Mouse (Mus musculus): ENCODE data around the gene Tlr9. TPM values are rescaled to one million over a fixed set of nuclear protein-coding genes. Genes with fewer than 3 reads are reported as not detected.

Gene Tlr9
- polyA plus RNA-seq, 1 experiment: 0.48 TPM

DNA sequence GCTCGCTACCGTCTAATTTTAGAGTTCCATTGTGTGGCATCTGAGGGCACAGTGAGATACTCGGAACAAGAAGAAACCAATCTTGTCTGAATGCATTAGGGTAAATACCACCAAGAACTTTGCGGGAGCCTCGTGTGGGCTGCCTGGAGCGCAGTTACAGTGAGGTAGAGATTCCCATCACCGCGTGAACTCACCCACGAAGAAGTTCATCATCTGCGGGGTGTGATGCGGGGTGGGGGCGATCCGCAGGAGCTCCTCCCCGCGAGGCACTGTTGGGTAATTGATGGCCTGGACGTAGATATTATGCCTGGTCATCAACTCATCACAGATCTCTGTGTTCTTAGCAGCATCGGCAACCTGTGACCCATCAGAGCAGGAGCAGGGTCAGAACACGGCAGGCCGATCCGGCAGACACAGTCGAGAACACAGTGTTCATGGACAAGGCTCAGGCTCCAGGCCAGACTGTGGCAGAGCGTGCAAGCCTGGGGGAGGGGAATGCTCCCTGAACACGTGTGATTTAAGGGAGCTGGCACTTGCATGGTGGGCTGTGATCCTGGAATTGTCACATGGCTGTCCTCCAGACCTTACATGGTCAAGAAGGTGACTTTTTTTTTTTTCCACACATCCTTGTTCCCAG is 12.9 kb downstream of the Tlr9 start:
- no peak overlapping the region for H3K4me3 ChIP-seq (ENCODE audit: insufficient read depth, low read depth, low read length)
- peak overlapping the region; percentile 35; the same call in 1 of the 2 replicates for H3K27ac ChIP-seq (replicated peaks; ENCODE audit: low read depth, low read length)
- peaks cover 9% of the 10 kb centered on the region; the same call in 1 of the 2 replicates for H3K4me1 ChIP-seq (ENCODE audit: control insufficient read depth, insufficient read depth, insufficient read length, low read length)

DNA sequence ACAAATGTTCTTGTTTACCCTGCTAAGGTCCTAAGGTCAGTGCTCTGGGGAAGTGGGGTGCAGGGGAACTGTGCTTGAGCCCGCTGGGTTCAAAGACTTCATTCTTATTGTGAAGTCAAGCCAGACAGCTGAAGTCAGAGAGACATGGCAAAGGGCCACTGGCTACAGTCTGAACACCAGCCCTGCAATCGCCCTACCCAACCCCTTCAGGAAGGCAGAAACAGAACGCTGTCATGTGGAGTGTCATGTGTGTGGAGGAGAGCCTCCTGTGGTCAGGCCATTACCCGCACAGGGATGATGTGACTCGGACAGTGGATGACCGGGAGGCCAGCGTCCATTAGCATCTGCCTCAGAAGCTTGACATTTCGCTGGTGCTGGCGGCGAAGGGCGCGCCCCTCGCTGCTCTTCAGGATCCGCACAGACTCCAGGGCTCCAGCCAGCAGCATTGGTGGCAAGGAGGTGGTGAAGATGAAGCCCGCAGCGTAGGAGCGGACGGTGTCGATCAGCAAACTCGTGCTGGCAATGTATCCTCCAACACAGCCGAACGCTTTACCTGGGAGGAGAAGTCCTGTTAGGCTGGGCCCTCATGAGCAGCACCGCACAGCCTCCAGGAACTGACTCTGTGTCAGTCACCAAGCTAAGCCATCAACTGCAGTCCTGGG is 13.9 kb downstream of the Tlr9 start:
- Histone ChIP-seq H3K4me1 (ENCODE audit: control insufficient read depth, insufficient read depth, insufficient read length, low read length) (peaks cover 9% of the 10 kb centered on the region; the same call in 1 of the 2 replicates), H3K4me3 (ENCODE audit: insufficient read depth, low read depth, low read length) (no peak overlapping the region), H3K27ac (replicated peaks; ENCODE audit: low read depth, low read length) (peak overlapping the region; percentile 35)

DNA sequence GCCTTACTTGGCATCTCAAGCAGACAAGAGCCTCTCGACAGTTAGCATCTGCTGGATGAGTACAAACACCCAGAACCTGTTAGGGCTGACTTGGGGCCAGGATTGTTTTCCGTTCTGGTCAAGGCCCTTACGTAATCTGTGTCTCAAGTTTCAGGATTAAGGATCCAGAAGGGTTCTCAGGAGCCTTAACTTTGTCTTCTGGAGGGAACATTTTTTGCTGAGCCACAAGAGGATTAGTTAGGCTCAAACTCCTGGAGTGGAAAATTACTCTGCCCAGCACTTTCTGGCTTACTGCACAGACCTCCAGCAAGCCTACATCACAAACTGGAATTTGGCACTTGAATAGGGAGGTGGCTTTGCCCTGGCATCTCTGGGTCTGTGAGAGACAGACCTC is 14.4 kb downstream of the Tlr9 start:
- H3K4me3 ChIP-seq (ENCODE audit: insufficient read depth, low read depth, low read length): no peak overlapping the region
- peaks cover 12% of the 10 kb centered on the region; the same call in 1 of the 2 replicates for H3K4me1 ChIP-seq (ENCODE audit: control insufficient read depth, insufficient read depth, insufficient read length, low read length)
- peak overlapping the region; percentile 65 for H3K27ac ChIP-seq (replicated peaks; ENCODE audit: low read depth, low read length)

DNA sequence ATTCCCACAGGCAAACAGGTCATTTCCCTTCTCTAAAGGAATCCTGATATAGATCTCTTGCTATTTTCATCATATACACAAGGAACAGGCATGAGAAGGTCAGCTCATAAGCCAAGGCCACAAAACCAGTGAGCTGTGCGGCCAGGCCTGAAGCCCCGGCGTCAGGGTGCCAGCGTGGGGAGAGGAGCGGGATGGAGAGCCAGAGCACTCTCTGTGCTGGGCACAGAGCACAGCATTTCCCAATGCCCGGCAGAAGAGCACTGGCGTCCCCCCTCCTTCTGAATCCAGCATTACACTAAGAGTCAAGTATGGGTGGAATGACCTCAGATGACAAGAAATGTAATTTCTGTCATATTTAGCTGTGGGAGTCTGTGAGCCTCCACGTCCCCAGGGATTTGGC is 15.0 kb downstream of the Tlr9 start:
- H3K27ac ChIP-seq (replicated peaks; ENCODE audit: low read depth, low read length): peak overlapping the region; percentile 65
- no peak overlapping the region for H3K4me3 ChIP-seq (ENCODE audit: insufficient read depth, low read depth, low read length)
- H3K4me1 ChIP-seq (ENCODE audit: control insufficient read depth, insufficient read depth, insufficient read length, low read length): peaks cover 12% of the 10 kb centered on the region; the same call in 1 of the 2 replicates

DNA sequence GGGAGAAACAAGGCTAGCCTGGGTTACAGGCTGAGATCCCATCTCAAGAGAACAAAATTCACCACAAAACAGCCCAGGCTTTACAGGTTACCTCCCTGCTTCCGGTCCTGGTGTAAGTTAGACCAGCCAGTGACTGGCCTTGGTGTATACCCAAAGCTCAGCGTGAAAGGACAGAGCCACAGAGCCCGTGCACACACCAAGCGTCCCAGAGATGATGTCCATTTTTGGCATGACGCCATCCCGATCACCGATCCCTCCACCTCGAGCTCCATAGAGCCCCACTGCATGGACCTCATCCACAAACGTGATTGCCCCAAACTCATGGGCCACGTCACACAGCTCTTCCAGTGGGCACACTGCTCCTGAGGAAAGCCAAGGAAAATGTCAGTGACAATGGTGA is 15.5 kb downstream of the Tlr9 start:
- H3K4me3 ChIP-seq (ENCODE audit: insufficient read depth, low read depth, low read length): no peak overlapping the region
- H3K27ac ChIP-seq (replicated peaks; ENCODE audit: low read depth, low read length): peak overlapping the region; percentile 9; the same call in 1 of the 2 replicates
- H3K4me1 ChIP-seq (ENCODE audit: control insufficient read depth, insufficient read depth, insufficient read length, low read length): peaks cover 12% of the 10 kb centered on the region; the same call in 1 of the 2 replicates

DNA sequence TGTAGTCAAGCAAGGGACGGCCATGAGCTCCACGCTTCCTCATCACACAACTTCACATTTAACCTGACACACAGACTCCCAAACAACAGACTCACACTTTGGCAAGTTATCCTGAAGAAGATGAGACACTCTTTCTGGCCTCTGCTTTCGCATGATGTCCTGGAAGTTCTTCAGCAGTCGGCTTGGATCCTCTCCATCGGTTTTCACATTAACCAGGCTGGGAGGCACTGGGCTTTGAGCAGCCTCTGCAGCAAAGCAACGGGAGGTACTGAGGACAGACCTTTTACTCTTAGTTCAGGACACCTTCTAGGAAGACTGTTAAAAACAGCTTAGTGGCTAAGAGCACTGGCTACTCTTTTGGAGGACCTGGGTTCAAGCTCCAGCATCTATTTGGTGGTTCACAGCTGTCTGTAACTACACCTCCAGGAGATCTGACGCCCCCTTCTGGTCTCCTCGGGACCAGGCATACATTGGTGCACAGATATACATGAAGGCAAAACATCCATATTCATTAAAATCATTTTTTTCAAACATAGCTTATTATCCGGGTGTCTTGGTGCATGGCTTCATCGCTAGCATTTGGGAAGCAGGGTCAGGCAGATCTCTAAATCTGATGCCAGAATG is 19.3 kb downstream of the Tlr9 start:
- H3K27ac ChIP-seq (replicated peaks; ENCODE audit: low read depth, low read length): 0 out of 2 replicates have a peak overlapping the region, but pooled peaks have one; percentile 2
- H3K4me1 ChIP-seq (ENCODE audit: control insufficient read depth, insufficient read depth, insufficient read length, low read length): peaks cover 9% of the 10 kb centered on the region; the same call in 1 of the 2 replicates
- H3K4me3 ChIP-seq (ENCODE audit: insufficient read depth, low read depth, low read length): no peak overlapping the region

DNA sequence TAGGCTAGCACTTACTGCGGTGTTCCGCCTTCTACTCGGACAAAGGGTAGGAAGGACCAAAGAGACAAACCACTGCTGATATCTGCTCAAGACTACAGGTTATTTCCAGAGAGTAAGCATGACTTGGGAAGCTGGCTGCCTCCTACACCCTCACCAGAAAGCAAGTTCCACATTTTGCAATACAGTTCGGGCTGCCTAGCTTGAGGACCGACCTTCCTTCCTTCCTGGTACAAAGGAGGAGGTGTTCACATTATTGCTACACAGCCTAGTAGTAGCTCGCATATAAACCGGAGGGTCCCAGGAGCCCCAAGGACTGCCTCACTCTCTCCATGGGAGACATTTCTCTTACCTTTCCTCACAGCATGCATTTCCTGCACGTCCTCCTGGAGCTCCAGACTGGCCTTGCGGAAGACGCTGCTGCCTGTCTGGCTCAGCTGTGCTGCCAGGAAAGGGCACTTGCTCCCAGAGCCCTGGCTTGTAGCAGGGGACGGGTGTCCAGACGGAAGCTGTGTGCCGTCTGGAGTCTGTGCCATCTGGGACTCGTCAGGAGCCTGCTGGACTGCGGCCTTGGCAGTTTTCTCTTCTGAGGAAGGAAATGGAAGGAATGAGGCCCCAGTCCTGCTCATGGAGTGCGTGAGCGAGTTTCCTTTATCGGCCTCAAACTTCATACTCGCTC is 20.6 kb downstream of the Tlr9 start:
- H3K4me1 ChIP-seq (ENCODE audit: control insufficient read depth, insufficient read depth, insufficient read length, low read length): peaks cover 8% of the 10 kb centered on the region; the same call in 1 of the 2 replicates
- H3K27ac ChIP-seq (replicated peaks; ENCODE audit: low read depth, low read length): peak overlapping the region; percentile 81
- H3K4me3 ChIP-seq (ENCODE audit: insufficient read depth, low read depth, low read length): no peak overlapping the region; the same call in 1 of the 2 replicates

DNA sequence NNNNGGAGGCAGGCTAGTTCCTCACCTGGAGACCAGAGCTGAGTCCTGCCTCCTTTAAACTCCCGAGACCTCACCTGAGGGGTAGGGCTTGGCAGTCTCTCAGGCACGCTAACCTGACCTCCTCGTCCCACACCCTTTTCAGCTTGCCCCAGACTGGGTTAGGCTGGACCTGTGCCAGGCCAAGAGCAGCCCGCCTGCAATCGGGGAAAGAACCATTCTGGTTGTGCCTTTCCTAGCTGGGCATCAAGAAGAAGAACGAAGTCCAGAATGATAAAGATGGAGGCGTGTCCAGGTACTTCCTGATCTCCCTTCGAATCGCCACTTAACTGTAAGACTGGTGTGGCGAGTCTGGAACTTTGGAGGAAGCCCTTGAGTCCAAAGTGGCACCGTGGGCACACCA is 27.2 kb downstream of the Tlr9 start:
- Histone ChIP-seq H3K4me3 (ENCODE audit: insufficient read depth, low read depth, low read length) (no peak overlapping the region), H3K27ac (replicated peaks; ENCODE audit: low read depth, low read length) (no peak overlapping the region), H3K4me1 (ENCODE audit: control insufficient read depth, insufficient read depth, insufficient read length, low read length) (peaks cover 6% of the 10 kb centered on the region; the same call in 1 of the 2 replicates)

DNA sequence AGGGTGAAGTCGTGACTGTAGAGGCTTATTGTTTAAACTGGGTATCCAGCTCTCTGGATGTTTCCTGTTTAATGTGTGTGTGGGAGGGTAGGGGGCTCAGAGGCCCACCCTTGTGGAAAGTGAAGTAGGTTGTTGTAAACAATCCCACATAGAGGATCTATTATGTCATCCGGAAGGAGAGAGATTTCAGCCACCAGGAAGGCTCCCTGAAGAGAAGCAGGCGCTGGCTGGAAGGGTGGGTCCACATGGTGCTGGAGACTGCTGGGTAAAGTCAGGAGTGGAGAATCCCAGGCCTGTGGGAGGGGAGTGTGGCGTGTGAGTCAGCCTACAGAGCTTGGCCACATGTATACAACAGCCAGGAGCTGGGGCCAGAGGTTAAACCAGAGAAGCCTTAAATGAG is 27.8 kb downstream of the Tlr9 start:
- no peak overlapping the region for H3K27ac ChIP-seq (replicated peaks; ENCODE audit: low read depth, low read length)
- H3K4me1 ChIP-seq (ENCODE audit: control insufficient read depth, insufficient read depth, insufficient read length, low read length): 0 out of 2 replicates have a peak, but pooled peaks cover 3% of the 10 kb centered on the region
- H3K4me3 ChIP-seq (ENCODE audit: insufficient read depth, low read depth, low read length): no peak overlapping the region

DNA sequence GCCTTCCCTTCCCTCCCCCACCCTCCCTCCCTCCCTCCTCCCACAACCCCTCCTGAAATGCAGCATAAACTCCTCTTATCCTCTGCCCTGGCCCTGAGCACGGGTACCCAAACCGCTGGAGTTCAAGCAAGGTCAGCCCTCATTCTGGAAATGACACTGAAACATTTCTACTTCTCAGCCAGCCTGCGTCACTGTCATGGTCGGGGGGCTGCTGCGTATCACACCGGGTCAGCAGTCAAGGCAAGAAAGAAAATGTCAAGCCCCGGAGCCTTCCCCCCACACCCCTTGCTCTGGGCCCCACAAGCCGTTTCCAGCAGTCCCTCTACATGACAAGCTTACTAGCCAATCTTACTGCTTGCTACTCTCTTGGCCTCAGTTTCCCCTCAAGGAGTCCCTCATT is 28.7 kb downstream of the Tlr9 start:
- Histone ChIP-seq H3K4me3 (ENCODE audit: insufficient read depth, low read depth, low read length) (no peak overlapping the region), H3K27ac (replicated peaks; ENCODE audit: low read depth, low read length) (no peak overlapping the region), H3K4me1 (ENCODE audit: control insufficient read depth, insufficient read depth, insufficient read length, low read length) (0 out of 2 replicates have a peak, but pooled peaks cover 3% of the 10 kb centered on the region)

DNA sequence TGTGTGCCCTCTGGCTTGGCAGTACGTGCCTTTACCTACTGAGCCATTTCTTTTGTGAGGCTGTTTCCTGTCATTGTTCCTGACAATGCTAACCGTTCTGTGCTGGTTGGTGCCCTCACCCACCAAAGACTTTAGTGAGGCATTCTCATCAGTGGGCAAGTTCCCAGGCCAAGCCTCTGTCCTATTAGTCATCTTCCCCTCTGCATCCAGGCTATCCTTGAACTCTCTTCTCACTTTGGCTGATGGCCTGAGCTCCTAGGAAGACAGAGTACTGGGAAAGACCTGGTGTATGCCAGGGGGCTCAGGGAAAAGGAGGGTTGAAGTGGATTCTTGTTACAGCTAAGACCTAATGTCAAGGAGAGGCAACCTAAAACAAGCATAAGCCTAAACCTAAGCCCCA is 31.6 kb downstream of the Tlr9 start:
- no peak overlapping the region for H3K27ac ChIP-seq (replicated peaks; ENCODE audit: low read depth, low read length)
- H3K4me1 ChIP-seq (ENCODE audit: control insufficient read depth, insufficient read depth, insufficient read length, low read length): no peaks in the 10 kb centered on the region
- H3K4me3 ChIP-seq (ENCODE audit: insufficient read depth, low read depth, low read length): no peak overlapping the region

DNA sequence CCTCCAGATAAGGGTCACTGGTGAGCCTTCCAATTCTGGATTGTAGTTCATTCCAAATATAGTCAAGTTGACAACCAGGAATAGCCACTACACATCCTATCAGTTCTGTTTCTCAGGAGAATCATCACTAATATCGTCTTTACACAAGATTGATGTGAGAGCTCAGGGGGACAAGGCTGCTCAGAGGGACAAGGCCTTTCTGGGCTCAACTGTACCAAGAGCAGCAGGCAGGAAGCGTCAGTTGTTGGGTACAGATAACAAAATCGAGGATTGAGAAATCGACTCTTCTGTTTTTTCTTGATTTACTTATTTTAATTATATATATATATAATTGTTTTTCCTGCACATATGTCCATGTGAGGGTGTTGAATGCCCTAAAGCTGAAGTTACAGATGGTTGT is 36.0 kb downstream of the Tlr9 start:
- Histone ChIP-seq H3K4me1 (ENCODE audit: control insufficient read depth, insufficient read depth, insufficient read length, low read length) (no peaks in the 10 kb centered on the region), H3K4me3 (ENCODE audit: insufficient read depth, low read depth, low read length) (no peak overlapping the region), H3K27ac (replicated peaks; ENCODE audit: low read depth, low read length) (no peak overlapping the region)

DNA sequence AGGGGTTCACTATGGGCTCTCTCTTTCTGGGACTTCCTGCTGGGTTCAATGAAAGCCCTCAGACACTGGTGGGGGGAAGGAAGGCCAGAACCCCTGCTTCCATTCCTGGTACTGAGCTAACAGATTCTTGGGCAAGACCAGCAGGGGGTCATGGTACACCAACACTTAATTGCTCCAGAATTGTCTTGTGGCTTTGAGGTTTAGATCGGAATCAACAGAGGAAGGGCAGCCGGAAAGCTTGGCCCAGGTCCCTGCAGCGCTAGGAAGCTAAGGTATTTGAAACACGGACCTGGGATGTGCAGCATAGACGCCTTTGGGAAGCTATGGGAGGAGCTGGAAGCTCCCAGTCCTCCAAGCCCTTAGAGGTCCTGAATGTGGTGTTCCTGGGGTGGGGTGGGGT is 36.6 kb downstream of the Tlr9 start:
- Histone ChIP-seq H3K4me1 (ENCODE audit: control insufficient read depth, insufficient read depth, insufficient read length, low read length) (no peaks in the 10 kb centered on the region), H3K27ac (replicated peaks; ENCODE audit: low read depth, low read length) (no peak overlapping the region)

DNA sequence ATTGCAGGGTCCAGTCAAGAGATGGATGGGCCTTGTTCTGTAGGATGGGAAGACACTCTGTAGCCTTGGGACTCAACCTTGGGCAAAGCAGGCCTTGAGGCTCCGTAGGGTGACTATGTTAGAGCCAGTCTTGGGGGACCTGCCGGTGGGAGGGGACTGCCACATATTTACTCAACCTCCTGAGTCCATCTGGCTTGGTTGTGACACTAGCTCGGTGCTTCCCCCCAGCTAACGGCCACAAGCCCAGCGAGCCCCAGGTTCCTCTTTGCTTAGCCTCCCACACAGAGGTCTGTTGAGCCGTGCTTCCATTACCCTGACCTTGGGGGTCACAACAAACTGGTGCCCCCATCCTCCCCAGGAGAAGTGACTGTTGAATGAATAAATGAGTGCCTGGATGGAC is 38.7 kb downstream of the Tlr9 start:
- Histone ChIP-seq H3K4me1 (ENCODE audit: control insufficient read depth, insufficient read depth, insufficient read length, low read length) (no peaks in the 10 kb centered on the region), H3K4me3 (ENCODE audit: insufficient read depth, low read depth, low read length) (no peak overlapping the region), H3K27ac (replicated peaks; ENCODE audit: low read depth, low read length) (no peak overlapping the region; the same call in 1 of the 2 replicates)

More for the DNA sequence above, 36.6 kb downstream of the Tlr9 start:
- no peak overlapping the region for H3K4me3 ChIP-seq (ENCODE audit: insufficient read depth, low read depth, low read length)

DNA sequence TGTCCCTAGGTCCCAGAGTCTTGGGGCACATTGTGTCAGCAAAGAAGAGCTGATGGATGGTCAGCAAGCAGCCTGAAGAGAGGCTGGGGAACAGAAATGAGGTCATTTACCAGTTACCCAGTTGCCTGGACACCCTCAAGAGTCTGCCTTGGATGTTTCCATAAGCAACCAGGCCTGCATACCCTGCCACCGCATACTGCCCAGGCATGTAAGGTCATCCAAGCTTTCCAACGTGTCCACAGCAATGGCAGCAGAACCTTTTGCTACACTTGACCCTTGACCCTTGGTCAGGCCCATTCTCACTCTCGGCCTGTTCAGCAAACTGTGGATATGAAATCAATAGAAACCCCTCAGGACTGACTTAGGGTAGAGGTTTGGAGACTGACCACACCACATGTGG is 39.1 kb downstream of the Tlr9 start:
- H3K4me3 ChIP-seq (ENCODE audit: insufficient read depth, low read depth, low read length): no peak overlapping the region
- no peak overlapping the region for H3K27ac ChIP-seq (replicated peaks; ENCODE audit: low read depth, low read length)
- no peaks in the 10 kb centered on the region for H3K4me1 ChIP-seq (ENCODE audit: control insufficient read depth, insufficient read depth, insufficient read length, low read length)
